Mouse (Mus musculus): ENCODE data around the gene Ddi2.

The Ddi2 gene

GRCm38 (mm10) chr4:141694719-141695118 is 28.5 kb downstream of the Ddi2 start:
- DNase-seq (ENCODE audit: low spot score) = no peak

DNA sequence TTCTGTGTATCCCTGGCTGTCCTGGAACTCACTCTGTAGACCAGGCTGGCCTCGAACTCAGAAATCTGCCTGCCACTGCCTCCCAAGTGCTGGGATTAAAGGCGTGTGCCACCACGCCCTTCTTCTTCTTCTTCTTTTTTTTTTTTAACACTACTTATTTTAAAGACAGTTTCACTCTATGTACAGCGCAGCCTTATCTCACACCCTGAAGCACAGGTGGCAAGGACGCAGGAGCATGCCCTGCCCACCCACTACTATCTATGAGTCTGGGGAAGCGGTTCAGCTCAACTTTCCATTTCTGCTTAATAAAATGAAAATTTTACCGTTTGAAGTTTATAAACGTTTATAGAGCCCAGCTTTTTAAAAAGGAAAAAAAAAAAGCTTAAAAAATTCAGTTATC is 34.7 kb downstream of the Ddi2 start:
- DNase-seq (ENCODE audit: low spot score) = no peak

DNA sequence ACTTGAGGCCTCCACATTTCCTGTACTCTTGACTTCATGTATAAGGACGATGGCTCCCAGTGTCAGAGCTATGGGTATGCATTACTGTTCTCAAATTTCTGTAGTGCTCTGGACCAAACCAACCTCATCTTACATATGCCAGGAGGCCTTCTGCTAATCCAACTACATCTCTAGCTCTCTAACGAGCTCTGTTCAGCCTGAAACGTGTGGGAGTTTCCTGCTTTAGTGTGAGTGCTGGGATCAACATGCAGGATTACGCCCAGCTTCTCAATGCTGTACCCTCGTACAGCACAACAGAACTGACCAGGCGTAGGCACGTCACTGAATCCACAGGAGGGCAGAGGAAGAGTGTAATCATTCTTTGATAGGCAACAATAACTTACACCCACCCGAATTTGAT is 36.7 kb downstream of the Ddi2 start:
- no peak for DNase-seq (ENCODE audit: low spot score)

DNA sequence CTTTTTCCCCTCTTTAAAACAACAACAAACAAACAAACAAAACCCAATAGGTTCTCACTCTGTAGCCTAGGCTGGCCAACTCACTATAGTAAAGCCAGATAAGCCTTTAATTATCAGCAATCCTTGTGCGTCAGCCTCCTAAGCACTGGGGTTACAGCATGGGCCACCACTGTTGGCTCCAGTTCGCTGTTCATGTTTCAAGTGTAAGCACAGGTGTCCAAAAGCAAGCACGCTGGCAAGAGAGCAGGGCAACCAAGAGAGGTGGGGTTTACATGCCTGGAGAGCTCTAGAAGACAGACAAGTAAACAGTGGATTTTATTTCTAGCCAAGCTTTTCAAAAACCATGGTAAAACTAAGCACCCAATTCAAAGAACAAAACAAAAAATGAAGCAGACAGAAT is 37.1 kb downstream of the Ddi2 start:
- no peak for DNase-seq (ENCODE audit: low spot score)

DNA sequence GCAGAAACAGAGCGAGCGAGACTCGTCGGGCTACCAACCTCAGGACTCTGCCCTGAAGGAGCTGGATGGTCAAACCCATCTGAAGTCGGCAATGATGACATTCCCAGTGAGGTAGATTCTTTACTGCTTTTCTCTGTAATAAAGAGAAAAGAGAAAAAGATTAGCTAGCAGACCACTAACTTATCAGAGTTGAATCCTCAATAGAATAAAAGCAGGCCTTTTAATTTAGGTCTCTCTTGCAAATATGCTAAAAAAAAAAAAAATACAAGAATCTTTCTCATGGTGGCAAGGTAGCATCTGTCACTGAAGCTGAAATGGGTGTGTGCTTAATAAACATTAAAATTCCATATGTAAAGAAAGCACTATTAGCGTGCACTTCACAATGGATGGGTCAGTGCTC is 37.7 kb downstream of the Ddi2 start, which contains the start of gene Rsc1a1:
Rsc1a1 (minus strand) TSS at position 101 of the 400 bp plus-strand sequence.
- DNase-seq (ENCODE audit: low spot score) = no peak

- DNase-seq (ENCODE audit: low spot score) = no peak
Measured at GRCm38 (mm10) chr4:141682706-141683230, 40.5 kb downstream of the Ddi2 start.

GRCm38 (mm10) chr4:141681767-141682166 is 41.5 kb downstream of the Ddi2 start:
- no peak for DNase-seq (ENCODE audit: low spot score)

DNA sequence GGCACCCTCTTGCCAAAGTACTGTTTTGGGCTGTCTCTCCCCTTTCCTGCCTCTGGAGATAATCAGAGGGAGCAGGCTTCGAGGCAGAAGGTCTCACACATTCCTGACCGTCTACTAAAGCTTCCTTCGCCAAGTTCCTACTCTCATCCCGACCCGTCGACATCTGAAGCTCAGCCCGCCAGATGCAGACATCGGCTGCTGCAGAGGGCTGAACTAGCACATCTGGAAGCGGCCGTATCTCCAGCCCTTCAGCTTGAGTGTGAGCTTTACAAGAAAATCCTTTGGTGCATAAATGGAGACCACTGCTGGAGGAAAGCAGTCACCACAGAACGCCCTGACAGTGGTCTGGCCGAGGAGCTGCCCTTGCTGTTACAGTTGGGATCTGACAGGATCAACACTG is 42.3 kb downstream of the Ddi2 start:
- DNase-seq (ENCODE audit: low spot score) = no peak

GRCm38 (mm10) chr4:141679016-141679415 is 44.2 kb downstream of the Ddi2 start:
- DNase-seq (ENCODE audit: low spot score) = no peak

DNA sequence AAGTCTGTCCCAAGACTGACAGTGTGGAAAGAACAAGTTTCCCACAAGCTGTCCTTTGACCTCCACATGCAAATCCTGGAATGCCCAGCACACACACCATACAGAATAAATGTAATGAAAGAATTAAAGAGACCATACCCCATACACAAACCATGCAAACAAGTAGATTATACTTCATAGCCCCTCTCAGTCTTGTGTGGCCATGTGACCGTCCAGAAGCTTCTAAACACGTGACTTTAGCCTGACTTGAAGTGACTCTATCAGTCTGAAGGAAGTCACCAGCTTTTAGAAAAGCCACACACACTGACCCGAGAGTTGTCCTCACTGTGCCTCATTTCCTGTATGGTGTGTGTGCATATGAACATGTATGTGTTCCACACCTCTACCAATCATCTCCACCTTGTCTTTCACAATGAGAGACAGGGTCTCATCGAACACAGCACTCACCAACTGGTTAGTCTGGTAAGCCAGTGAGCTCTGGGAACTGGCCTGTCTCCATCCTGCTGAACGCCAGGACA is 46.7 kb downstream of the Ddi2 start:
- DNase-seq (ENCODE audit: low spot score) = no peak

DNA sequence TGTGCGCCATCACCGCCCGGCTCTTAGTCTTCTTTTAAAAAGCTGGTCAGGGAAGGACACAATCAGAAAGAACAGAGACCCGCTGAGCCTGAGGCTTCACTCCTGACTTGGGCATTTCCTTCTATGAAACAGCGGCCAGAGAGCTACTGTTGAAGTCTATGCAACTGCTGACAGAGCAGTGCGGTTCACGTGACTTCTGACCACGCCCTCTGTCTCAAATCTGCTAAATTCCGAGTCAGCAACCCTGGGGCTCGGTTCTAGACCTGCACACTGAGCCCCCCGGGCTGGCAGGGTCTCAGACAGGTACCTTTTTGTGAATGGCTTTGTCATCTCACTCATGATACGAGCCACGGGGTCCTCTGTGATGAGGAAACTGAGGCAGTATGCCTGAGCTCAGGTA is 50.9 kb downstream of the Ddi2 start:
- no peak for DNase-seq (ENCODE audit: low spot score)

GRCm38 (mm10) chr4:141671389-141671788 is 51.8 kb downstream of the Ddi2 start:
- no peak for DNase-seq (ENCODE audit: low spot score)

GRCm38 (mm10) chr4:141669898-141670712 is 53.1 kb downstream of the Ddi2 start:
- no peak for DNase-seq (ENCODE audit: low spot score)

DNA sequence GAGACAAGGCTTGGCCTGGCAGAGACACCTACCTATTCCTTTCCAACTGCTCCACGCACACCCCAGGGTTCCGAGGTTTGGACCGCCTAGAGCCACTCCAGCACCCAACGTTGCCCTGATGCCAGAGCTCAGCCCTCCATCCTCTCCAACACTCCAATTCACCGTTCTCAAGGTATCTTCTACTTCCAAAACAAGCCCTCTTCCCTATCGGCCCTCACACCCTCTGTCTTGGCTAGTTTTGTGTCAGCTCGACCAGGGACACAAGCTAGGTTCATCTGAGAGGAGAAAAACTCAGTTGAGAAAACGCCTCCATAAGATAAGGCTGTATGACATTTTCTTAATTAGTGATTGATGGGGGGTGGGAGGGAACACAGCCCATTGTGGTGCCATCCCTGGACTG is 58.4 kb downstream of the Ddi2 start, which contains the start of gene Plekhm2:
Plekhm2 (minus strand) TSS at position 101 of the 400 bp plus-strand sequence.
- no peak for DNase-seq (ENCODE audit: low spot score)

- DNase-seq (ENCODE audit: low spot score) = no peak
Measured at GRCm38 (mm10) chr4:141664011-141664745, 59.0 kb downstream of the Ddi2 start.

DNA sequence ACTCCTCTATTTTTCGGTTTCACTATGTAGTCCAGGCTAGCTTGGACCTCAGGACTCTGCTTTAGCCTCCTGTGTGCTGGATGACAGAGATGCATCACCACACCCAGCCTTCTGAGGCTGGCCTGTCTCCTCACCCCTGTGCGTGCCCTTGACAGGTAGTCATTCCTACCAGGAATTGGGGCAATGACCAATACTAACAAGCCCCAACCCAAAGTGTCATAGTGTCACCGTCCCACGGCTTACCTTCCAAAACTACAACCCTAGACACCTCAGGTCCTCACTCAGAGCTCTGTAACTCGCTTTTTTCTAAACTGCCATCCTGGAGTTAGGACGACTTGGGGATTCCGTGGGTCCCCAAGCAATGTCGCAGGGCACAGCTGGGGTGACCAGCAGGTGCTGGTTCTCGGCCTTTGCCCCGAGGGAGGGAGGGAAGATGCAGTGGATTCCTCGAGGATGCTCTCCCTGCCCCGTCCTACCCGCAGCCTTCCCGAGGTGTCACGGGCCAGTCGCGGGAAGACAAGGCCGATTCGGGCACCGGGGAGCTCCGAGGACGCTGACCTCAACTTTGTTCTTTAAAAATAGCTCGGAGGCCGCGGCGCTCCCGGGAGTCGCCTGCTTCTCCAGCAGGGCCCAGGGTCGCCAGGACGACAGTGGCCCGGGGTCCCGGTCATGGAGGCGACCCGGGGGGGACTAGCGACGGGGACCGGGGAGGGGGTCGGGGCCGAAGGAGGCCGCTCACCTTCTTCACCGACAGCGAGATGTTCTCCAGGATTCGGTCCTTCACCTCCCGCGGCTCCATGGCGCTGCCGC is 59.9 kb downstream of the Ddi2 start:
- no peak for DNase-seq (ENCODE audit: low spot score)

DNA sequence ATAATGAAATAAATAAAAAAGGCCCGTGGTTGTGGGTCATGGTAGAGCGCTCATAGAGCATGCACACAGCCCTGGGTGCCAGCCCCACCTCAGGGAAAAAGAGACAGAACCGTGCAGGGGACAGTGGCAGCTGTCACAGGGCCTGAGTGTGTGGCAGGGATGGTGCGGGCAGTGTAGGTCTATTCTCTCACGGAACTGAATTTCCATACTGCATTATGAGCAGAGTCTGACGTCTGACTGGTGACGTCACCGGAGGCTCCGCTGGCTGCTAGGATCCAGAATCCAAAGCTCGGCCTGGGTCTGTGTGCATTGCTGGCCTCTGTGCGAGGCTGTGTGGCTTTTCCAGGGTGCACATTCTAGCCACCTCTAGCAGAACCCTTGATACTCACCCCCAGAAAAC is 62.3 kb downstream of the Ddi2 start:
- no peak for DNase-seq (ENCODE audit: low spot score)

- no peak for DNase-seq (ENCODE audit: low spot score)
Measured at GRCm38 (mm10) chr4:141659739-141660138, 63.5 kb downstream of the Ddi2 start.

DNA sequence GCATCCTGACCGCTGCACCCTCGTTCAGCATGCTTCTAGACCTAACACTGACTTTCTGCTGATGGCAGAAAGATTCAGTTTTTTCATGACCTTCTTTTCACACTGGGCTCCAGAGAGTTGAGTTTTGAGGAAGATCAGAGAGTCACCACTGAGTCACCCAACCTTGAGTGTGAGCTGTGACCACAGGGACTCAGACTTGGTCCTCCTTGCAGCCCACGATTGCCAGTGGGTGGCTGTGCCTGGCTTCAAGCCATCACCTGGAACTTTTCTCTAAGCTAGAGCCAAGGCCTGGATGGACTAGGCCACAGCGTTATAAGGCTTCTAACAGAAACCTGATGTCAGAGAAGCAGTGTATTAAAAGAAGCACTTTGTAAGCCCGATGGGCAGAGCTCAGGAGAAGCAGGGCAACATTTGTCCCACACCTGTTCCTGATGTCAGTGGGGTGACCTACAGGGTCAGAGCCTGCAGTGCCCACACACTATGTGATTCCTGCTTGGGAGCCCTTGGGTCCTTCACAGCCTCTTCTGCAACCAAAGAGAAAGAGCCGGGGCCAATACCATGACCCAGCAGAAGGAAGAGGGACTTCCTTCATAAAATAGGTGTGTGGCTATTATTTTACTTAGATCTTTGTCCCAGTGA is 64.3 kb downstream of the Ddi2 start:
- no peak for DNase-seq (ENCODE audit: low spot score)

GRCm38 (mm10) chr4:141656932-141657331 is 66.3 kb downstream of the Ddi2 start:
- no peak for DNase-seq (ENCODE audit: low spot score)

- no peak for DNase-seq (ENCODE audit: low spot score)
Measured at GRCm38 (mm10) chr4:141655908-141656608, 67.2 kb downstream of the Ddi2 start.
